Mouse (Mus musculus): ENCODE measurements around the gene Ndufa4l2.

DNA sequence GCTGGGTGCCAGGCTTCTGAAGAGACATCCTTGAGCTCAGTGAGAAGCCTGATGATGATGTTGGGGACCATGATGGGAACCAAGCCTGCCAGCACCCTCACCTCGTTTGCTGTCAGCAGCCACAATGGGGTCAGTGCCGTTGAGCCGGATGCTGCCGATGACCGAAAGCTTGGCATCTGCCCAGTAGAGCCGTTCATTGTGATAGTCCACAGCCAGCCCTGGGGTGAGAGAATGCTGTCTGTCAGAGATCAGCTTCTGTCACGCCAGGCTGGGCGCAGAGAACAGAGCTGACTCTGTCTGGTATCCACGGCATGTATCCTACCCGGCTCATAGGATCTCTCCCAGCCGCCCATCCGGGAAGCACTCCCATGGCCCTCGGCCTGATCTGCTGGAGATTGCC, 27.3 kb downstream of the Ndufa4l2 start:
- no peak for TF ChIP-seq CTCF (IDR thresholded peaks at IDR 0.05; ENCODE audit: low read depth)
- TF ChIP-seq EP300 (IDR thresholded peaks at IDR 0.05; ENCODE audit: low read depth) = no peak
